Mouse (Mus musculus) WW6 (cell line): ENCODE results near the gene Calr.
"Not testable (repeated sequence)": the region's sequence is repeated elsewhere in the genome, so short reads cannot be mapped to it uniquely, and the experiment has no call there.

ENCODE experiments used
- DNase-seq: peaks from one replicate; pipeline ENCODE4 v3.0.0-alpha.2; 2013; ENCODE audit warnings: low read depth, low spot score

The Calr gene

DNA sequence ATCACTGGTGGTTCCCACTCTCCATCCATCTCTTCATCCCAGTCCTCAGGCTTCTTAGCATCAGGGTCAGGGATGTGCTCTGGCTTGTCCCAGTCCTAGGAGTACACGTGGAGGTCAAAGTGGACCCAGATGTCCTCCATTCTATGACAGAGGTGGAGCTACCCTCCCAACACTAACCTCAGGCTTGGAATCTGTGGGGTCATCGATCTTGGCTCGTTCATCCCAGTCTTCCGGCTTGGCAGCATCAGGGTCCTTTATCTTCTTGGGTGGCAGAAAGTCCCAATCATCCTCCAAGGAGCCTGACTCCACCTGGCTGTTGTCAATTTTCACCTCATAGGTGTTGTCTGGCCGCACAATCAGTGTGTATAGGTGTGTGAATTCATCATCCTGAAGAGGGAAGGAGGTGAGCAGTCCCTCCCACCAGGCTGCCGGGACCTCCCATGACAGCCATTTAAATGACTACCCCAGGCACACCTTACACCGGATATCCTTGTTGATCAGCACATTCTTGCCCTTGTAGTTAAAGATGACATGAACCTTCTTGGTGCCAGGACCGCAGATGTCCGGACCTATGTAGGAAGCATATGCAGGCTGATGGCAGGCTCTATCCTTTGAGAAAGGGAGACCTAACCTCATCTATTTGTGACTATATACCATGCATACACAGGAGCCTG, 2.2 kb downstream of the Calr start:
- DNase-seq, result no peak

DNA sequence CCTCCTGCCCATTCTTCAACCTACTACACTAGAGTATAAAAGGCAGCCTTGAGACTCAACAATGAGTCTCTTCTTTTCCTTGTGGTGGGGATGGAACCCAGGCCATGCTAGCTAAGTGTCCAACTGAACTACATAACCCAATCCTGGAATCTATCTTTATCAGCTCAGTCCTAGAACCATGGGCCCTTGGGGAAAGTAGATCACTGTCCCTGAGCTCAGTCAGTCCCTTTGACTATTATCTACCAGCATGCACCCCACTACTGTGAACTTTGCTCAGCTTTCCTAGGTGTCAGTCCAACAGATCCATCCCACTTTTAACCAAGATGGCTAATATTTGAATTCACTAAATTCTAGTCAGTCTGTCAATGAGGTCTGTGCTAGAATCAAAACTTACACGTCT, 5.2 kb downstream of the Calr start:
- no peak for DNase-seq

DNA sequence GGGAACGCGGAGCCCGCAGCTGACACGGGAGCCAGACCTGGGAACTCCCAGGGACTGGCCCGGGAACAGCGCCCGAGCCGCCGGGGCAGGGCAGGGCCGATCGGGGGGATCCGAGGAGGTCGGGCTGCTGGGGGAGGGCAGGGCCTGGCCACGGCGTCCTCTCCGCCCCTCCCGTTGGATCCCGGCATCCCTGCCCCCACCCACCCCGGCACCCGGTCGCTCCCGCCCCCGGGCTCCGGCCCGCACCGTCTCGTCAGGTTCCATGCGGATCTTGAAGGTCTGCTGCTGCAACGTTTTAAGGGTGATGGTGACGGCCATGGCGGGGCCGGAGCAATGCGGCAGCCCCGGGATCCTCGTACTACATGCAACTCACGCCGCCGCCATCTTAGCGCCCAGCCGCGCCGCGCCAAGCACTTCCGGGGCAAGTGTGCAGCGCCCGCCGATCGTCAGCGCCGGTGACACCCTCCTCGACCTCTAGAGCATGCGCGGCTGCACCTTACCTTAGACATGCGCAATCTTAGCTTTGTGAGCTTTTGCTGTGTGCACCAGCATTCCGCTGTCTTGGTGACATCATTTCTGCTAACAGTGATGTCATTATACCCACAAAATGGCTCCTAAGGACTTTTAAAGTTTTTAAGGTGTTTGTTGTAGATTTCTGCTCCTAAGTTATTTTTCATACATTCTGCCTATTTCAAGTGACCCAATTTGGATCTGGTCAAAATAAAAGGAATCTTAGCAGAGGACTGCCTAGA, 6.3 kb downstream of the Calr start, which contains the start of gene Rad23a:
Gene Rad23a (minus strand): TSS at position 418 of the 752 bp plus-strand sequence.
- peak; percentile 93 for DNase-seq

DNA sequence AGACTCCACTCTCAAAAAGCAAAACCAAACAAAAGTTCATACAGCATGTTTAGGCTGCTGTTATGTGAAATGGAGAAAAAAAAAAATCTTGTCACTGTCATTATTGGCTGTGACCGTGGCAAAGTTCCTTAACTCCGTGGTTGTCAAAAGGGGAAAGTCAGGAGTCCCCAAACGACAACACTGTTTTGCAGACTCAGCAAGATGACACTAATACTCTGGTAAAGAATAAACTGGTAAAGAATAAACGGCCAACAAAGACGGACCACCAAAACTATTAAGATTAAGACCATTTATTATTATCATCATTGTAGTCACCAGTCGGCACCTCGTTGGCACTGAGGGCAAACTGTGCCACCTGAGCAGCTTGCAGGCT, 6.9 kb downstream of the Calr start:
- no peak for DNase-seq

DNA sequence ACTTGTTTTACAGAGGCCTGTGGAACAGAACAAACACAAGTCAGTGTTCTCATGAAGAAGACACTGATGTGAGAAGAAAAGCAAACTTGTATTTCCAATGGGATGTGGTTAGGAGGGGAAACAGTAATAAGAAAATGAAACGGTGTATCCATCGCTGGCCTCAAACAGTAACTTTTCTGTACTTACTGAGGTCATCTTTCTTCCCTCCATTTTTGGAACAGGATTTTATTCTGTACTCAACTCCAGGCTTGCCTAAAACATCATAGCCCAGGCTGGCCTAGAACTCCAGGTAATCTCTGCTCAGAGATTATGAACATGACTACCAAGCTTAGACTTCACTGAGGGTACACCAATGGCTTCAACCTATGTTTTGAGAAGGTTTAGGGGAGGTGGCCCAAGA, 7.3 kb downstream of the Calr start:
- DNase-seq, result no peak

DNA sequence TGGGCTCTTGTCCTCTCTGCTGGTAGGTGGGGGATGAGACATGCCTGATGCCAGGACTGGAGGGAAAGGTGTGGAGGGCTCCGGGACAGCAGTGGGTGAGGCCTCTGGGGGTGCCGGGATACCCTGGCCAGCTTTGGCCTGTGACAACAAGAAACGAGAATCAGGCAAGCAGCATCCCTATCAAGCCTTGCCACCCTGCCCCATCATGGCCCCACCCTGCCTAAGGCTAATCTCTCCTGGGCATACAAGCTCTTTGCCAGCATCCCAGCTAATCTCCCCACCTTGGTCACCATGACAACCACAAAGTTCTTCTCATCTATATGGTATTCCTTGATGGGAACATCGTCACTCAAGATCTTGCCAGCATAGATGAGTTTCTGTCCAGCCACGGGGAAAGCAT, 8.2 kb downstream of the Calr start:
- DNase-seq, result no peak

DNA sequence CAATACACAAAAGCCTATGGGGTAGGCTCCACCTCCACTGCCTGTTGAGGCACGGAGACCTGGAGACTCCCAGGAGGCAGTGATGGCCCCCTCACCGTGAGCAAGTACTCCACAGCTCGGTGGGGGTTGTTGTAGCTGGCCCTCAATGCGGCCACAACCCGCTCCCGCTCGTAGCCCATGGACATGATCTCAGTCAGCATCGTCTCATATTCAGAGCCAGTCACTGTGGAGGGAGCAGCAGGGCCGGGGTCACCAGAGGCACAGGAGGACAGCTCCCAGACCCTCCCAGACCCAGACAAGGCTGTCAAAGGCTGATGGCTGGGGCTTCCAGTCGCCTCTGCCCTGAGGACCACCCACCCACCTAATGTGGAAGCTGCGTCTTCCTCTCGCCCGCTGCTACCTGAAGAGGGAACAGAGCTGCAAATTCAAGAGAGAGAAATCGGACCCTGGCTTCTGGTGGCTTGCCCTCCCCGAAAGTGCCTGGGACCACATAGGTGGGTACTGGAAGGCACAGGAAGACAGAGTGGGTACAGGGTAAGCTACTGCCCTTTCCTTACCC, 8.7 kb downstream of the Calr start:
- no peak for DNase-seq

DNA sequence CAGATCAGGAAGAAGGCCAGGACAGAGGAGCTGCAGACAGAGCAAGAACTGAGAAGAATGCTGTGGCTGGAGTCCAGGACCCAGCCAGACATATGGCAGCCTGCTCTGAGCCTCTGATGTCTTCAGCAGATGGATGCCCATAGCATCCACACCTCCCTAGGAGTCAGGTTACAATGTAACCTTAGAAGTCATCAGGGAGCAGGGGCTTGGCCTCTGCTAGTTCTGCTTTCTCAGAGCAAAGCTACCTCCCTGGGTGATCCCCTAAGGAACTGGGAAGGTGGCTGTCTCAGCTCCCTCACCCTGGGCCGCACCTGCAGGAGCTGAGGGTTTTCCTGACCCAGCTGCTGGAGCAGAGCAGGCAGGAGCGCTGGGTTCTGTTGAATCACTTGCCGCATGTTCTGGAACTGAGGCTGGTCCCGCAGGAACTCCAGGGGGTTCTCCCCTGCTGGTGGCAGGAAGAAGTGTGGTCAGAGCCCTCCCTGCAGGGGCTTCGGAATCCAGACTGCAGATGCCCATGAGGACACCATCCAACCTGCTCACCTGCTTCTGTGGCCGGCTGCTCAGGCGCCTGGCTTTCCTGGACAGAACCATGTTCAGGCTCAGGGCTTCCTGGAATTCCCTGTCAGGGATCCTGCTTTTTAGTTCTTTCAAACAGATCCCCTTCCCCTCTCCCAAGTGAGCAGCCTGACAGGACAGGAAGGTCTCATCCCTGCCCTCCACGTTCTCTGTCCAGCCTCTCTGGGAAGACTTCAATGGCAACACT, 9.4 kb downstream of the Calr start:
- DNase-seq, result no peak

DNA sequence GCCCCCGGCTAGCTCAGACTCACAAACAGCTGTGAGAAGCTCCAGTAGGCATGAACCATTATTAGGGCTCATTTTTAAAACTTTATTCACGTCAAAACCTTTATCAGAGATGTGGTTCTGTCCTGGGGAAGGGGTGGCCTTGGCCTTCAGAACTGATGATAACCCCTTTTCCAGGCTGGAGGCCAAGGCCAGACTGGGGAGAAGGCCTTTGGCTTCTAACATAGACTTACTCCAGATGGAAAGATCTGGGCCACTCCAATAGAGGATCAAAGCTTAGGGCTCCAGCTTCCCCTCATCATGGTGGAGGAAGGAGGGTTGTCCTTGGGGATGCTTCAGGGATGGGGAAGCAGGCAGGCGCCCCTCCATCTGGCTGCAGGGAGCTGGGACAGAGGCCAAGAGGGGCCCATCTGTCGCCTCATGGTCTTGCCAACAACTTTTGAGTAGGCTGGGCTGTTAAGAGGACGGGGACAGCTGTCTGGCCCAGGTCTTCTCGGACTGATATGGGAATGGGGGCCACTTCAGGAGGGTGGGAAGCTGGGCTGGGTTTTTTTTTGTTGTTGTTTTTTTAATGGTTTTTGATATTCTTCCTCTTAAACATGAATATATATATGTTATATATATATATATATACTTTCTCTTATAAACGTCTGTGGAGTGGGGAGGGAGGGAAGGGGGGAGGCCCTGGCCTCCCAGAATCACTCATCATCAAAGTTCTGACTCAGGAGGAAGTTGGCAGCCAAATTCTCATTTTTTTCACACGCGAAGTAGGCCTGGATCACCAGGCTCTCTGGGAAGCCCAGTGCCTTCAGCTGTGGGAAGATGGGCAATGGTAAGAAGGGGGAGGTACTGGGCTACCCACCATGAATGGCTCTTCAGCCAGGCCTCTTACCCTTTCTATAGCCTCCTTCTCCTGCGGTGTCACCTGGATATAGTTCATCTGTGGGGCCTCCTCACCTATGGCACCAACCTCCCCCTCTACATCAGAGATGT, 11.6 kb downstream of the Calr start:
- no peak for DNase-seq

DNA sequence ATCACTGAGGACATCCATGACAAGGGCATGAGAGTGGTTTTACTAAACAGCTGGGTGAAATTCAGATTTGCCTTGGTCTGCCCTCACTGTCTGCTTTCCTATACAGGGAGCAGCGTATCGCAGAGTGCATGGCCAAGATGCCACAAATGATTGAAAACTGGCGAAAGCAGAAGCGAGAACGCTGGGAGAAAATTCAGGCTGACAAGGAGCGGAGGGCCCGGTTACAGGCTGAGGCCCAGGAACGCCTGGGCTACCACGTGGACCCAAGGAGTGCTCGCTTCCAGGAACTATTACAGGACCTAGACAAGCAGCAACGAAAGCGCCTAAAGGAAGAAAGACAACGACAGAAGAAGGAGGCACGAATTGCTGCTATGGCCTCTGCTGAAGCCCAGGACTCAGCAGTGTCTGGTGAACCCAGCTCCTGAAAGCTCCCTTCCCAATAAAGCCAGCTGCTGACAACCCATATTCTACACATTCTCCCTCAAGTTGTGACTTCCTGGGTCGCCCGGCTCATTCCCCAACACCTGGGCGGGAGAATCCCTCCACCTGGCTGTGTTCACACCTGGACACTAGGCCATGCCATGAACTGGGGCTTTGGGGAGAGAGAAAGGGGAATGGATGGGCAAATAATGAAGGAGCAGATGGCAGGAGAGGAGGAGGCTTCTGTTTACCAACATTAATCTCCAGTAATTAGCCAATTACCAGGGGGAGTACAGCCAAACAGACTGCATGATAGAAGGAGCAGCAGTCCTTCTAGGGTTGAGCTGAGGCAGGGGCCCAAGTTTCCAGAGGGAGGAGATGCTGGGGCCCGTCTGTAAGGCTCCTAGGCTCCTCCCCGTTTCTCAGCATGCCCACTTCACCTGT, 12.5 kb downstream of the Calr start:
- DNase-seq, result no peak

DNA sequence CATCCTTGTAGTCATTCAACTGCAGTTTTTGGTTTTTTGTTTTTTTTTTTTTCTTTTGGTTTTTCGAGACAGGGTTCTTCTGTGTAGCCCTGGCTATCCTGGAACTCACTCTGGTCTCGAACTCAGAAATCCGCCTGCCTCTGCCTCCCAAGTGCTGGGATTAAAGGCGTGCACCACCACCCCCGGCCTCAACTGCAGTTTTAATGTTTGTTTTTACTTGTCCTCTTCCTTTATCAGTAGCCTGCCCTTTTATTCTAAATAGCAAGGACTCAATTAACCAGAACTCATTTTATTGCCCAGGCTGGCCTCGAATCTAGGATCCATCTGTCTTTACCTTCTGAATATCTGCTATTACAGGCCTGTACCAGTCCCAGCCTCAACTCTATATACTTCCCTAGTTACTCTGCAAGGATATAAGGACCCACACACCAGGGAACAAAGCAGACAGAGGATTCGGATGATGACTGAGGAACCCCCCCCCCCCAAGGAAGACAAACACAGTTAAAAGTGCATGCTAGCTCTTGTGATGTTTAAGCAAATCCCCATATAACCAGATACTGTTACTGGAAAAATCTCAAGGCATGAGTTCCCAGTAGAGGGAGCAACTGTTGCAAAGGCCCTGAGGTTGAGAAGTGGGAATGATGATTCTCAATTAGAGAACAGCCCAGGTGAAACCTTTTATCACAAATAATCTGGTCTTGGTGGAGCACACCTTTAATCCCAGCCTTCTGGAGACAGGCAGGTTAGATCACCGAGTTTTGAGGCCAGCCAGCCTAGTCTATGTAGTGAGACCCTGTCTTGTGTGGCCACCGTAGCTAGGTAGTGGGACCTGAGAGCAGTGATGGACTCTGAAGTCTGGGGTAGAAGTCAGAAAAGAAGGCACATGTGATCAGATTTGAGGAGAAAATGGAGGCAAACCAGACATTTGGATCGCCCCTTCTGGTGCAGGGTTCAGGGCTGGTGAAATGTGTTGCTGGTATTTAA, 13.7 kb downstream of the Calr start:
- no peak for DNase-seq

DNA sequence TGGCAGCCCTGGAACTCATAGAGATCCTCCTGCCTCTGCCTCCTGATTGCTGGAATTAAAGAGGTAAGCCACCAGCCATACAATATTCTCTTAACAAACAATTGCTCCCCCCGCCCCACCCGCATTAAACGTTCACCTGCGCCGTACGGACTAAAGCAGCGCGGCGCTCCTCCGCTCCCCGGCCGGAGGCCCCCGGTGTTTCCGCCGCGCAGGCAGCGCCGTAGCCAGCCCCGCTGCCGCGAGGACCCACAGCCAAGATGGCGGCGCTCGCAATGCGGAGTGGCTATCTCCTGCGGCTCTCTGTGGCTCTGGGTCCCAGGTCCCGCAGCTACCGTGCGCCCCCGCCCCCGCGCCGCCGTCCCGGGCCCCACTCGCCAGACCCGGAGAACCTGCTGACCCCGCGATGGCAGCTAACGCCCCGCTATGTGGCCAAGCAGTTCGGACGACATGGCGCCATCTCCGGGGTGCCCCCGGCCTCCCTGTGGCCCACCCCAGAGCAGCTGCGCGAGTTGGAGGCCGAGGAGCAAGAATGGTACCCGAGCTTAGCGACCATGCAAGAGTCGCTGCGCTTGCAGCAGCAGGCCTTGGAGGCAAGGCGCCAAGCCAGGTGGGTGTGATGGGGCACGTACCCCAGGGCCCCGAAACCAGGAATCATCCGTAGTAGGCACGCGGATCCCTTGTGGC, 14.6 kb downstream of the Calr start:
- DNase-seq, result no peak

DNA sequence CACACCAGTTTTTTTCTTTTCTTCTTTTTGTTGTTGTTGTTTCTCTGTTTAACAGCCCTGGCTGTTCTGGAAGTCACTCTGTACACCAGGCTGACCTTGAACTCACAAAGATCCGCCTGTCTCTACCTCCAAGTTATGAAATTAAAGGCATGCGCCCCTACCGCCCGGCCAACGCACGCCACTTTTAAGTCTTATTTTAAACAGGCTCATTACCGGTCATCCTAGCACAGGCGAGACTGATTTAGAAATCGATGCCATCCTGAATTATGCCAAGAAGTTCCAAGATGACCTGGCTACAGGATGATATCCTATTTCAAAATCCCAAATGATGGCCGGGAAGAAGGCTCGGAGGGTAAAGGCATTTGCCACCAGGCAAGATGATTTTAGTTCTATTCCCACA, 15.2 kb downstream of the Calr start, which contains the start of gene Gadd45gip1:
Gene Gadd45gip1 (plus strand): TSS at position 33 of the 400 bp plus-strand sequence.
- DNase-seq, result no peak

DNA sequence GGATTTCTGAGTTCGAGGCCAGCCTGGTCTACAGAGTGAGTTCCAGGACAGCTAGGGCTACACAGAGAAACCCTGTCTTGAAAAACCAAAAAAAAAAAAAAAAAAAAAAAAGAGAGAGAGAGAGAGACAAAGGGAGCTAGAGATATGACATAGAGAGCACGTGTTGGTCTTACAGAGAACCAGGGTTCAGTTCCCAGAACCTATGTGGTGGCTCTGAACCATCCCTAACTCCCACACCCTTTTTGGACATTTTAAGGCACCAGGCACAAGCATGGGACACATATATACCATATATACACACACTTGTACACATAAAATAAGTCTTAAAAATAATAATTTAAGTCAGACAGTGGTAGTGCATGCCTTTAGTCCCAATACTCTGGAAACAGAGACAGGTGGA, 20.2 kb downstream of the Calr start:
- DNase-seq, result not testable (repeated sequence)

DNA sequence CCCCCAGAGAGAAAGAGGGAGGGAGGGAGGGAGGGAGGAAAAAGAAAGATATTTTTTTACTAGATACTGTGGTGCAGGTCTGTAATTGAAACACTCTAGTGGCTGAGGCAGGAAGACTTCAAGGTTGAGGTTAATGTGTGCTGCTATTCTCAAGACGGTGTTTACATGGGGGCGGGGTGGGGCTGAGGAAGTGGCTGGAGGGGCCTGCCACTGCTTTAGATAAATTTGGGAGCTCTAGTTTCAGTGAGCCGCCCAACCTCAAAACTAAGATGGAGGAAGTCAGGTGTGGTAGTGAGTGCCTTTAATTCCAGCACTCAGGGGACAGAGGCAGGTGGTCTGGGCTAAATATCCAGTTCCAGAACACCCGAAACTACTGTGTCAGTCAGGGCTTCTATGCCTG, 21.1 kb downstream of the Calr start:
- no peak for DNase-seq

DNA sequence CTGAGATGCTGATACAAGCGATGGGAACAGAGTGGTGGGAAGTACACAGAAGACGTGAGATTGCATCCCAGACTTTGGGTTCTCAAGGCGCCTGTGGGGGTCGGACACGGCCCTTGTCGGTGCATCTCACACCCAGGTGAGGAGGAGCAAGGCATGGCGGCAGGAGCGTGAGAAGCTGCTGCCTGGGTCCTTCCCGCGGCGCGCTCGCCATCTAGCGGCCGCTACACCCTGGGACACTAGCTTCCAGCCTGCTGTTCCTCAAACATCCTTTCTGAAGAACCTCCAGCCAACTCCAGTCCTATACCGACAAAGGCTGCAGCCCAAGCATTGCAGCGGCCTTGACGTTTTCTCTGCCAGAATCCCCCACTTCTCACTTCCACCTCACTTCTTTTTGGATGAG, 23.1 kb downstream of the Calr start:
- DNase-seq, result peak; percentile 85

DNA sequence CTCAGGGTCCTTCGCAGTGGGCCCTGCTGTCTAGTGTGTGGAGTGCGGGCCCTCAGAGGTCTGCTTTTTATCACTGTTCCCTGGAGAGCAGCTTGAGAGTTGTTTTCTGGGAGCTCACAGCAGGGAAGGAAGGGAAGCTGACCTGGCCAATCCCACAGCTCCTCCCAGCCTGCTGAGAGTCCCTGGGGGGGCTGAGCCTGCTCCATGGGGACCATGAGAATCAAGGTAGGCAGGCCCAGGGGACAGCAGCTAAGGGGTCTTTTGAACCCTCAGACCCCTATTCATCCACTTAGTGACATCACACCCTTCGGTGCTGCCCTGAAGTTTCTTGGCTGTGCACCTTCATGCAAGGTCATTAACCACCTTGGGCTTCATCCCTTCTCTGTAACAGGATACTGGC, 24.0 kb downstream of the Calr start, which contains the start of gene Dand5:
Gene Dand5 (minus strand): TSS at position 101 of the 400 bp plus-strand sequence.
- DNase-seq, result no peak

DNA sequence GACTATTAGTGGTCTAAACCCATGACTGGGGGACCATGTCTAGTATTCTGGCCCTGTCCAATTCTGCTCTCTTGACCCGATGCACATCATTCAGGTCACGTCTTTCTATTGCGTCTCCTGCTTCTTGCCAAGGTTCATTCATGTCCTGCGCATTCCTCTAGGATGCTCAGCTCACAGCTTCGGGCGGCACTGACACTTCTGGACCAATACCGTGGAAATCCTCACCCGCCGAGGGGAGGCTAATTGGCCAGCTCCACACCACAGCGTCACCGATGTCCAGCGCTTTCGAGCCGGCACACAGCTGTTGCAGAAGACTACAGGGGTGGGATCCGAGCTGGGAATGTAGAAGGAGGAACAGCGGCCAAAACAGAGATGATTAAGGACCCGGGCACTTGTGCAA, 30.6 kb downstream of the Calr start:
- DNase-seq, result no peak
